Mouse (Mus musculus): ENCODE results near the gene Zfp652. TPM values are rescaled to one million over a fixed set of nuclear protein-coding genes. Genes with fewer than 3 reads are reported as not detected.
A peak's percentile ranks its signal among the peaks of the same experiment; 100 is the strongest.

Gene Zfp652
- total and polyA plus RNA-seq, 3 experiments: 57.0 to 261 (median 180) TPM

DNA sequence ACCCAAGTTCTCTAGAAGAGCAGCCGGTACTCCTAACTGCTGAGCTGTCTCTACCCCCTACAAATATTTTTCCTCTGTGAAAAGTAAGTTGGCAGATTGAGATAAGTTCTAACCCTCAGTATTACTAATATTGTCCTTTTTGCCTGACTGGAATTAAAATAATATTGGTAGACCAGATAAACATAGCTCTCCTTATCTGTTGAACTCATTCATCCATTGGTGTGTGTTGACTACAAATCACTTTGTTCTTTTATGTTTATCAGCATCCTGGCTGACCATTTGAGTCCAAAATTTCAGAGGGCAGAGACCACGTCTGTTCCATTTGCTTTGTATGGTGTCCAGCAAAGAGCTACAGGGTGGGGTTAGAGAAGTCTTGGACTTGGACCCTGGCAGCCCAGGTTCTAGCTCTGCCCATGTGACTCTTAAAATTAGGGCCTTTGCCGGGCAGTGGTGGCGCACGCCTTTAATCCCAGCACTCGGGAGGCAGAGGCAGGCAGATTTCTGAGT lies 2.9 kb upstream of the Zfp652 start:
- Histone ChIP-seq H3K27me3 (ENCODE audit: insufficient read depth, low read length) (no peaks in the 10 kb centered on the region), H3K9me3 (replicated peaks) (0 out of 2 replicates have a peak, but pooled peaks cover 4% of the 10 kb centered on the region), H3K36me3 (replicated peaks) (peaks cover 10% of the 10 kb centered on the region), H3K4me1 (ENCODE audit: insufficient read depth, low read depth, low read length) (peaks cover 68% of the 10 kb centered on the region), H3K4me3 (ENCODE audit: low read depth, low read length) (no peak overlapping the region; the same call in 1 of the 2 replicates)
- TF ChIP-seq TAL1 (conservative IDR thresholded peaks at IDR 0.05; ENCODE audit: low read depth, low read length) (peak; percentile 28), GATA2 (IDR thresholded peaks at IDR 0.05; ENCODE audit: borderline replicate concordance, low read depth, low read length) (no peak), GATA1 (IDR thresholded peaks at IDR 0.05; ENCODE audit: borderline replicate concordance, low read length) (no peak), POLR2AphosphoS5 (IDR thresholded peaks at IDR 0.05; ENCODE audit: insufficient replicate concordance, low read depth, low read length) (no peak), CTCF (IDR thresholded peaks at IDR 0.05; ENCODE audit: low read depth, low read length) (no peak)
- DNase-seq (ENCODE audit: low spot score): no peak
- ATAC-seq (ENCODE audit: extremely low read depth, insufficient number of reproducible peaks, low FRiP score, poor library complexity, severe bottlenecking): no peak

- DNase-seq (ENCODE audit: low spot score): no peak
- Histone ChIP-seq H3K36me3 (replicated peaks) (peaks cover 10% of the 10 kb centered on the region), H3K9me3 (replicated peaks) (no peaks in the 10 kb centered on the region), H3K4me1 (ENCODE audit: insufficient read depth, low read depth, low read length) (peaks cover 72% of the 10 kb centered on the region), H3K4me3 (ENCODE audit: low read depth, low read length) (no peak overlapping the region), H3K27me3 (ENCODE audit: insufficient read depth, low read length) (no peaks in the 10 kb centered on the region)
- TF ChIP-seq TAL1 (conservative IDR thresholded peaks at IDR 0.05; ENCODE audit: low read depth, low read length) (no peak), GATA2 (IDR thresholded peaks at IDR 0.05; ENCODE audit: borderline replicate concordance, low read depth, low read length) (no peak), GATA1 (IDR thresholded peaks at IDR 0.05; ENCODE audit: borderline replicate concordance, low read length) (no peak), CTCF (IDR thresholded peaks at IDR 0.05; ENCODE audit: low read depth, low read length) (no peak), POLR2AphosphoS5 (IDR thresholded peaks at IDR 0.05; ENCODE audit: insufficient replicate concordance, low read depth, low read length) (no peak)
- no peak for ATAC-seq (ENCODE audit: extremely low read depth, insufficient number of reproducible peaks, low FRiP score, poor library complexity, severe bottlenecking)
Measured at GRCm38 (mm10) chr11:95710478-95710877, 2.0 kb upstream of the Zfp652 start.

DNA sequence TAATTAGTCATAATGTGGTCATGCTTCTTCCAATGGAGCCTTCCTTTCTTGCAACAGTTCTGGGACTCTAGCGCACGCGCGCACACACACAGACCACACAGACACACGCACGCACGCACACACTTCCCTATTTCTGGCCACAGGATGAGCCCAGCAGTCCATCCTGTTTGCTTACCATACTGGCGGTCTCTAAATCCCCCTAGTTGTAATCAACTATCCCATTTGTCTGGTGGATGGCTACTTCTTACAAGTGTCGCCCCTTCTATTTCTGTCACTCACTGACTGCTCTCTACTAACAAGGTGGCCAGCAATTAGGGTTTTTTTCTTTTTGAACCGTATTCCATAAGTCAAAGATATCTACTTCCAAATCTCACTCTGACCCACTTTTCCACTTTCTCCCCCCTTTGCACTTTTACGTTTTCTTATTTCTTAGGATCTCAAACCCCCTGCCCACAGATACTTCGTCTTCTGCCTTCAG lies 349 bp upstream of the Zfp652 start:
- no peak for DNase-seq (ENCODE audit: low spot score)
- Histone ChIP-seq H3K36me3 (replicated peaks) (peaks cover 16% of the 10 kb centered on the region), H3K4me1 (ENCODE audit: insufficient read depth, low read depth, low read length) (peaks cover 78% of the 10 kb centered on the region), H3K27me3 (ENCODE audit: insufficient read depth, low read length) (no peaks in the 10 kb centered on the region), H3K4me3 (ENCODE audit: low read depth, low read length) (peak overlapping the region; percentile 98; the same call in 1 of the 2 replicates), H3K9me3 (replicated peaks) (no peaks in the 10 kb centered on the region)
- no peak for ATAC-seq (ENCODE audit: extremely low read depth, insufficient number of reproducible peaks, low FRiP score, poor library complexity, severe bottlenecking)
- TF ChIP-seq CTCF (IDR thresholded peaks at IDR 0.05; ENCODE audit: low read depth, low read length) (no peak), GATA1 (IDR thresholded peaks at IDR 0.05; ENCODE audit: borderline replicate concordance, low read length) (no peak), TAL1 (conservative IDR thresholded peaks at IDR 0.05; ENCODE audit: low read depth, low read length) (no peak), POLR2AphosphoS5 (IDR thresholded peaks at IDR 0.05; ENCODE audit: insufficient replicate concordance, low read depth, low read length) (no peak), GATA2 (IDR thresholded peaks at IDR 0.05; ENCODE audit: borderline replicate concordance, low read depth, low read length) (no peak)

- ATAC-seq (ENCODE audit: extremely low read depth, insufficient number of reproducible peaks, low FRiP score, poor library complexity, severe bottlenecking): peak; percentile 32; the same call in 1 of the 2 replicates
- peak overlapping the region; percentile 98 for H3K4me3 ChIP-seq (ENCODE audit: low read depth, low read length)
- TF ChIP-seq POLR2AphosphoS5 (IDR thresholded peaks at IDR 0.05; ENCODE audit: insufficient replicate concordance, low read depth, low read length) (0 out of 2 replicates have a peak, but pooled peaks have one; percentile 43), TAL1 (conservative IDR thresholded peaks at IDR 0.05; ENCODE audit: low read depth, low read length) (peak; percentile 39; the same call in 1 of the 2 replicates), CTCF (IDR thresholded peaks at IDR 0.05; ENCODE audit: low read depth, low read length) (no peak)
- DNase-seq (ENCODE audit: low spot score): peak; percentile 45
- H3K4me1 ChIP-seq (ENCODE audit: insufficient read depth, low read depth, low read length): peaks cover 70% of the 10 kb centered on the region
- H3K9me3 ChIP-seq (replicated peaks): no peaks in the 10 kb centered on the region
- H3K36me3 ChIP-seq (replicated peaks): peaks cover 20% of the 10 kb centered on the region
- H3K27me3 ChIP-seq (ENCODE audit: insufficient read depth, low read length): no peaks in the 10 kb centered on the region
Measured at GRCm38 (mm10) chr11:95713225-95713810, 845 bp downstream of the Zfp652 start.

GRCm38 (mm10) chr11:95713811-95714241 lies 1.4 kb downstream of the Zfp652 start:
- Histone ChIP-seq H3K9me3 (replicated peaks) (no peaks in the 10 kb centered on the region), H3K4me3 (ENCODE audit: low read depth, low read length) (peak overlapping the region; percentile 98), H3K36me3 (replicated peaks) (peaks cover 21% of the 10 kb centered on the region), H3K27me3 (ENCODE audit: insufficient read depth, low read length) (no peaks in the 10 kb centered on the region), H3K4me1 (ENCODE audit: insufficient read depth, low read depth, low read length) (peaks cover 68% of the 10 kb centered on the region)
- ATAC-seq (ENCODE audit: extremely low read depth, insufficient number of reproducible peaks, low FRiP score, poor library complexity, severe bottlenecking) (no peak), DNase-seq (ENCODE audit: low spot score) (no peak)
- no peak for TF ChIP-seq CTCF (IDR thresholded peaks at IDR 0.05; ENCODE audit: low read depth, low read length)
- TF ChIP-seq POLR2AphosphoS5 (IDR thresholded peaks at IDR 0.05; ENCODE audit: insufficient replicate concordance, low read depth, low read length): peak; percentile 31
- TF ChIP-seq GATA2 (IDR thresholded peaks at IDR 0.05; ENCODE audit: borderline replicate concordance, low read depth, low read length): no peak

DNA sequence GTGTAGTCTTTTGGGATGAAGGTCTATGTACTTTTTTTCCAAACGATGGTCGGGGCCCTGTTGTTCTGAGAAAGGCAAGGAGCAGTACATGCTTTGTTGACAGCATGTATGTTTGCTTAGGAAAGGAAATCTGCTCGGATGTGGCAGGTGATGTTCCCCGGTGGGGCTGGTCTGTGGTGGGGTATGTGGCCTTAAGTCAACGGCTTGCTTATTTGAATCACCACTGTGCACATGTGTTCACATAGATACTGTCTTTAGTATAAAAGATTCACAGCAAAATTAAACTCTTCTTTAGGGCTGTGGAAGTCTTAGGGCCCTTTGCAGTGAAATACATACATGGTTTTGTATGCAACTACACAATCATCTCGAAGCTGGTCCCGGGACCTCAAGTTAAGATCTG lies 1.9 kb downstream of the Zfp652 start:
- Histone ChIP-seq H3K4me1 (ENCODE audit: insufficient read depth, low read depth, low read length) (peaks cover 68% of the 10 kb centered on the region), H3K27me3 (ENCODE audit: insufficient read depth, low read length) (no peaks in the 10 kb centered on the region)
- TF ChIP-seq TAL1 (conservative IDR thresholded peaks at IDR 0.05; ENCODE audit: low read depth, low read length): no peak
- no peak for TF ChIP-seq GATA2 (IDR thresholded peaks at IDR 0.05; ENCODE audit: borderline replicate concordance, low read depth, low read length)

More for the DNA sequence above, 1.9 kb downstream of the Zfp652 start:
- H3K4me3 ChIP-seq (ENCODE audit: low read depth, low read length): peak overlapping the region; percentile 98
- DNase-seq (ENCODE audit: low spot score) (no peak), ATAC-seq (ENCODE audit: extremely low read depth, insufficient number of reproducible peaks, low FRiP score, poor library complexity, severe bottlenecking) (no peak)
- H3K36me3 ChIP-seq (replicated peaks): peaks cover 25% of the 10 kb centered on the region
- no peaks in the 10 kb centered on the region for H3K9me3 ChIP-seq (replicated peaks)

Data from G1E (cell line).